Mouse (Mus musculus) liver, adult 2 months (tissue): ENCODE data around the gene Erp29.

ENCODE experiments used
- CTCF ChIP-seq: fragments of 200-500 bp; IDR thresholded peaks from 2 replicates; pipeline ENCODE4 v1.5.1; 2011; ENCODE audit warnings: low read depth, low read length, control low read depth
- POLR2A ChIP-seq: fragments of 200-500 bp; IDR thresholded peaks from 2 replicates; pipeline ENCODE4 v1.6.1; 2011; ENCODE audit warnings: low read length, control low read depth; ENCODE audit not compliant: insufficient read depth; ENCODE audit errors: extremely low read depth

- TF ChIP-seq CTCF, result no peak
- 0 out of 2 replicates have a peak, but pooled peaks have one; percentile 22 for TF ChIP-seq POLR2A
These were observed 66.7 kb downstream of the Erp29 start, which contains the start of gene Trafd1 for GRCm38 (mm10) chr5:121385461-121386119.
